Mouse (Mus musculus) erythroblast, adult 5-6 weeks (primary cell): Measurements from ENCODE around the gene Ddx3x. TPM values are rescaled to one million over a fixed set of nuclear protein-coding genes. Genes with fewer than 3 reads are reported as not detected.
"Not testable (repeated sequence)": the region's sequence is repeated elsewhere in the genome, so short reads cannot be mapped to it uniquely, and the experiment has no call there.

Source experiments
- ATAC-seq: replicated peaks from 2 replicates; pipeline ENCODE4 v1.8.0; 2016; ENCODE audit warnings: moderate number of reproducible peaks, mild to moderate bottlenecking, moderate TSS enrichment, inconsistent platforms; ENCODE audit not compliant: poor library complexity, low FRiP score, severe bottlenecking
- total RNA-seq, 2 experiments: library from RNA; stranded (forward) in 1 of 2; stranded (reverse) in 1 of 2; fragments of 150-400 nt in 1 of 2; fragments of 200-764, 138-1000 nt in 1 of 2; gene quantifications; 2 replicates each; pipeline versions ENCODE4 v1.2.3 to v1.2.4; 2015 to 2017; ENCODE audit warnings: low replicate concordance in 2 of 2

Gene Ddx3x
- total RNA-seq, 2 experiments from 2014 or later: 65.3 to 90.4 TPM

- no peak for ATAC-seq
Observed at GRCm38 (mm10) chrX:13278996-13279395, 1.8 kb upstream of the Ddx3x start.

GRCm38 (mm10) chrX:13280037-13280408, 747 bp upstream of the Ddx3x start:
- ATAC-seq: no peak

- peak; percentile 67 for ATAC-seq
Observed at GRCm38 (mm10) chrX:13281329-13282088, 739 bp downstream of the Ddx3x start.

GRCm38 (mm10) chrX:13282089-13282850, 1.5 kb downstream of the Ddx3x start:
- ATAC-seq: no peak

- no peak for ATAC-seq
Observed at GRCm38 (mm10) chrX:13285772-13286171, 5.0 kb downstream of the Ddx3x start.

- ATAC-seq: no peak
Observed at GRCm38 (mm10) chrX:13294505-13295228, 13.9 kb downstream of the Ddx3x start.

- ATAC-seq: no peak
Observed at GRCm38 (mm10) chrX:13295229-13295571, 14.4 kb downstream of the Ddx3x start.

GRCm38 (mm10) chrX:13296241-13296640, 15.5 kb downstream of the Ddx3x start:
- ATAC-seq: not testable (repeated sequence)

GRCm38 (mm10) chrX:13306190-13306589, 25.4 kb downstream of the Ddx3x start:
- ATAC-seq: no peak

GRCm38 (mm10) chrX:13311396-13311795, 30.6 kb downstream of the Ddx3x start:
- ATAC-seq: no peak

- ATAC-seq: no peak
Observed at GRCm38 (mm10) chrX:13329611-13330010, 48.8 kb downstream of the Ddx3x start.

Other genes starting within 250 kb of the Ddx3x start
- gene Usp9x, start 209.5 kb upstream of the Ddx3x start, total RNA-seq (2015; ENCODE audit: low replicate concordance): 52.8 and 65.0 TPM in 2 replicates
- gene Usp9x, start 209.5 kb upstream of the Ddx3x start, total RNA-seq (2017; ENCODE audit: low replicate concordance): 61.0 and 71.4 TPM in 2 replicates
- not detected in 2 replicates for gene Nyx, start 185.1 kb downstream of the Ddx3x start, total RNA-seq (2015; ENCODE audit: low replicate concordance)
- 0.09 and 0.28 TPM in 2 replicates for gene Nyx, start 185.1 kb downstream of the Ddx3x start, total RNA-seq (2017; ENCODE audit: low replicate concordance)